Mouse (Mus musculus): ENCODE results near the gene Sdk2.

Sdk2 gene

DNA sequence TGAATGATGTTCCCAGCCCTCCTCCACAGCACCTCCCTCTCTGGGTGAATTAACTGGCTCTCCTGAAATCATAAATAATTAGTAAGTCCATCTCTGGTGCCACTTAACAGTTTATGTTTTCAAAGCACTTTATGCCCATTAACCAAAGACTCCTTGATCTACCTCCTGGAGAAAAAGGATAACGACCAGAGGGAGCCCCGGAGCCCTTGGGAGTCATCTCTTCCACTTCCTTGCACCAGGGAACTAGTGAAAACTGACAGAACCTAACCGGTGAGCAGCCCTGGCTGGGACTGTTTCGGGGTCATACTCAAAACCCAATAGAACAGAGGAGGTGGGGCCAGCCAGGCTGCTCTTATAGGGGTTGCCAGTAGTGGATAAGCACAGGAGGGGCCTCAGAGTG, 22.5 kb downstream of the Sdk2 start:
- DNase-seq: no peak

- DNase-seq: no peak
These were observed 23.3 kb downstream of the Sdk2 start for GRCm38 (mm10) chr11:114043530-114043929.

- DNase-seq: no peak
These were observed 26.3 kb downstream of the Sdk2 start for GRCm38 (mm10) chr11:114040391-114041035.

DNA sequence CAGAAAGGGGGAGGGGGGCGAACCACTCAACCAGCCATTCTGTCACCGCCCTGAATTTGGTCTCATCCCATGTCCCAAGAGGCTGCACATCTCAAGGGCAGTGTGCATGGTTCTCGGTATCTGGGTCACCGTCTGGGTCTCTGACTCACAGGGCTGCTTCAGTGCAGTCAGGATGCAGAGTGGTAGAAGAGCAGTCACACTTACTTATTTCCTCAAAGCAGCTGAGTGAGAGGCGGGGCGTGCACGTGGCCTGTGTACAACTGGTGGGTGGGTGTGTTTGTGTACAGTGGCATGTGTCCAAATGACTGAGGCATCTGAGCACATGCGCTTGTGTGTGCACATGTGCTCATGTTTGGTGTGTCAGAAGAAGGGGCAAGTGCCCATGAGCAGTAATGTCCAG, 28.8 kb downstream of the Sdk2 start:
- DNase-seq: no peak

GRCm38 (mm10) chr11:114031491-114031890, 35.4 kb downstream of the Sdk2 start:
- no peak for DNase-seq

DNA sequence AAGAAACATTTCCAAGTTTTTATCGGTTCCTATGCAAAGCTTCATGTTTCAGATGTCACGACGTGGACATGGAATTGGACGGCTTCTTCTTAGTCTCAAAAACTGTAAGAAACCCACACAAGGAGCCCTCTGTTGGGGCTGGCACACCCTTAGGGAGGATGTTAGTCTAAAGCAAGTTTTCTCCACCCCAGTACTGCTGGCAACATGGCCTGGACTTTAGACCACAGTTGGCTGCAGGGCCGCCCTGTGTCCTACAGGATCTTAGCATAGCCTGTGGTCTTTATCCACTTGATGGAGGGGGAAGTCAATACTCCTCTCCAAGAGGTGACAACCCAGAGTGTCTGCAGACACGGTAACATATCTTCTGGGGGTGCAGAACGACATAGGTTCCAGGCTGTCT, 36.6 kb downstream of the Sdk2 start:
- DNase-seq: no peak

DNA sequence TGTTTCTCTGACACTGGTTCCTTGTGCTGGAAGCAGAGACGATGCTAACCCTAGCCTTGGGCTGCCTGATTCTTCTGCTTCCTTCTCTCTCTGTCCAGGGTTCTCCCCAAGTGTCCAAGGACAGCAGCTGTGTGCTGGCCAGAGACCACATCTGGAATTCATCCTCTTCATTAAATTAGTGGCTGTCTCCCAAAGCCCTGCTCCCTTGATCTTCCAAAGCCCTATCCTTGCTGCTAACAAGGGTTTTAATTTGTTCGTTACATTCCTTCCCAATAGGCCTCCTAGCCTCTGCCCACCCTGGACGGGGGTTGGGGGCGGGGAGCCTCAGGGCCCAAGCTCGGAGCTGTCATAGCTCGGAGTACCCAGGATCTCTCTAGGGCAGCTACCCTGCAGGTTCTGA, 38.3 kb downstream of the Sdk2 start:
- no peak for DNase-seq

DNA sequence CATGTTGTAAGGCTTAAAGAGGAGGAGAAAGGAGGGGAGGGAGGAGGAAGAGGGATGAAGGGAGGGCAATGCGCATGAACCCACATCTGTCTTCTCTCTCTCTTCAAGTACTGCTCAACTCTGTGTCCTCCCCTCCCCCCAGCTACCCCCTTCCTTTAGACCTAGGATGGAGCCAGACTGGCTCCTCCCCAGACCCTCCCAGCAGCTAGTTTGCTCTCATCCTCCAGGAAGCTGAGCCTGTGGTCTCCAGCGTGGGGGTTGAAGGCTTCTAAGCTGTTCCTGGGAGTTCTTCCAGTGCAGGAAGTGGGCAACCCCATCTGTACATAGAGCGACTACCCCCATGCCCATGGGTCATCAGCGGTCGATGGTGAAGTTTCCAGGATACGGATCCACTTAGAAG, 38.8 kb downstream of the Sdk2 start:
- DNase-seq: no peak

GRCm38 (mm10) chr11:114025056-114025455, 41.8 kb downstream of the Sdk2 start:
- DNase-seq: no peak

- no peak for DNase-seq
These were observed 42.9 kb downstream of the Sdk2 start for GRCm38 (mm10) chr11:114023965-114024364.

GRCm38 (mm10) chr11:114022166-114022565, 44.7 kb downstream of the Sdk2 start:
- no peak for DNase-seq

- DNase-seq: no peak
These were observed 47.8 kb downstream of the Sdk2 start for GRCm38 (mm10) chr11:114019087-114019486.

- DNase-seq: no peak
These were observed 49.9 kb downstream of the Sdk2 start for GRCm38 (mm10) chr11:114016889-114017392.

- DNase-seq: no peak
These were observed 50.5 kb downstream of the Sdk2 start for GRCm38 (mm10) chr11:114016108-114016888.

DNA sequence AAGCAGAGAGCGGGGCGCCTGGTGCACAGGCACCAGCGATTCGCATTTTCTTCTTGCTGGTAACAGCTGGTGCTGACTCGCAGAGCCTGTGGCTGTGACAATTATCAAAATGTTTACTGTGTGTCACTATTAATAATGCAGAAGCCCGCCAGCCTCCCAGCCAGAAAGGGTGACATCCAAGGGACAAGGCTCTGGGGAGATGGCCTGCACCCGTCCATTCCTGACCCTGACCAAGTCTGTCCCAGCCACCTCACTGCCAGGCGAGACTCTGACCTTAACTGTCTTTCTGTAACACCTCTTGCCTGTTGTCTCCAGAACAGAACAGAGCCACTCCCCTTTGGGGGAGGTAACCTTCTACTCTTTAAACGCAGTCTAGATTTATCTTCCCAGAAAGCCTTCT, 55.3 kb downstream of the Sdk2 start:
- DNase-seq: no peak

GRCm38 (mm10) chr11:114005879-114006278, 61.0 kb downstream of the Sdk2 start:
- DNase-seq: no peak

DNA sequence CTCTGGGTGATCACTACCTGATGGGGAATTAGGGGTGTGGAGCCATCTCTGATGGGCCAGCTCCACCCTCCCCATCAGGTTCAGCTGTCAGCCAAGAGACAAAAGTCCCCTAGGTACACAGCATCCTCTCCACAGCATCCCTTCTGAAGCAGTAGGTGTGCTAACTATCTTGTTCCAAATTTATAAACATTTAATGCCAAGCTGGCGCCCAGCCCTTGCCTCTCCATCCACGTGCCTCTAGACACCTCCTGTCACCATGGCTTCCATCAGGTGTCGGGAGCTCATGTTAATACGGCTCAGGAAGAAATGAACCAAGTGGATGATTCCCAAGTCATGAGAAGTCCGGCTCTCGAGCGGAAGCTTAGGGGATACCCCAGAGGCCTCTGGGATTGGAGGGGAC, 62.2 kb downstream of the Sdk2 start:
- DNase-seq: no peak

GRCm38 (mm10) chr11:114003195-114003594, 63.7 kb downstream of the Sdk2 start:
- DNase-seq: no peak

DNA sequence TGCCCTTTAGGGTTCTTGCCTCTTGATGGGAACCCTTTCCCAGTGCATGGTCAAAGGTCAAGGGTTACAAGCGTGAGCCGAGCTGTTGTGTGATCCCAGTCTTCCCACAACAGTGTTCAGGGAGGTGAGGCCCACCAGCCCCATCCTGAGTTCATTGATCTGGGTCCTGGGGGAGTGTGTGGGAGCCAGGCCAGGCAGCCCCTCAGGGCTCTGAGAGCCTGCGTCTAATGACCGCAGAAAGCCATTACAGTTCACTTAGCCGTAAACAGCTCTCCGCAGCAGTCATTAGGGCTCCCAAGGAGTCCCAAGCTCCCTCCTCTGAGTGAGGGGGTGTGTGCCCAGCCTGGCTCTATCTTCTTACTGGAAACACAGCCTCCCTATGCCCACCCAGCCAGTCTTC, 66.8 kb downstream of the Sdk2 start:
- DNase-seq: no peak

GRCm38 (mm10) chr11:113998702-113999101, 68.1 kb downstream of the Sdk2 start:
- DNase-seq: no peak

DNA sequence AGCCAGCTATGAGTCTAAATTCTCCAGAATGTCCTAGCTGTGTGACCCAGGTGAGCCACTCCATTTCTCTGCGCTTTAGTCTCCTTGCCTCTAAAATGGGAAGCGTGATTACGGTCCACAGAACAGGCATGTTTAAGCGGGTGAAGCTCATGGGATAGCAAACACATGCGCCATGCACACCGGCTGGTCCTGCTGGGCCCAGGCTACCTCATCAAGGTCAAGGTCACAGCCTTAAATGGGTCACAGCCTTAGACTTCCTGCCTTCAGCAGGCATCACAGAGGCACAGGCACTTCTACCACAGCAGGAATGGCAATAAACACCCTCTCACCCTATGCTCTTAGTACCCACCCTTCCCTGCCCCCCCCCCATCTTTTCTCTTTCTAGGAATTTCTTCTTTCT, 72.9 kb downstream of the Sdk2 start:
- DNase-seq: no peak

DNA sequence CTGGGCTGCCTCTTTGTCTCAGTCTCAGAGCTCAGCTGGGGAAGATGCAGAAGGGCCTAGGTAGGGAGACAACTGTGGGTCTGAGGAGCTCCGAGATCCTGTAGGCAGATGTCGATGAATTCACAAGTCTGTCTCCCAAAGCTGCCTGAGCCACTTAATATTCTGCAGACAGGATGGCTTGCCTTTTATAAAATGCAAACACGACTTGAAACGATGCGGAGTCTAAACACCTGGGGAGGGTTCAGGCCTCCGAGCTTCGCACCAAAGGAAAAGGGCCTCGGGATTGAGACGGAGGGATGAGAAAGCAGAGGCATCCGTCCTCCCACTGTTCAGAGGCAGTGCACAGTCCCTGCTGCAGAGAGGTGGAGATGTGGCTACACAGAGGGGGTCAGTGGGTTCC, 74.0 kb downstream of the Sdk2 start:
- DNase-seq: no peak

DNA sequence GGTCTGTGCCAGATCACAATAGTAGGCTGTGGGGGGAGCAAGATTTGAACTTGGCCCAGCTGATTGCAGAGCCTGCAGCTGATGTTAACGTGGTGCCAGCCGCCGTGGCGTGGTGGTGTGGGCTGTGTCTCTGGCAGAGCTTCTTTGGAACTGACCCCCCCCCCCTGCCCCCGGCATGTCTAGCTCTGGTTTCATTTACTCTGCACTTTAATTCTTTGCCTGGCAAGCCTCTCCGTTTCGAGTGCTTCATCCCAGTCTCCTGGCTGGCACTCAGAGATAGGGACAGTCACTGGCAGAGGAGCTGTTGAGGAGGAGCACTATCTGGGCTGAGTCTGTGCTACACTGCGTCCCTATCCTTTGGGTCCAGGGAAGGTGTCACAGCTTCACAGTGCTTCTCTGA, 75.0 kb downstream of the Sdk2 start:
- DNase-seq: no peak

- peak; percentile 8 for DNase-seq
These were observed 76.4 kb downstream of the Sdk2 start for GRCm38 (mm10) chr11:113990466-113990865.

GRCm38 (mm10) chr11:113990065-113990464, 76.8 kb downstream of the Sdk2 start:
- no peak for DNase-seq
